17 mouse cellular contexts compared by ENCODE assay signal in genomic region chr12:7094582-7094981, GRCm38 (mm10).
DNase-seq lines count a peak whose midpoint lies in the region.
"Had no signal": no experiment of that assay in that cellular context is flagged by ENCODE, and none has a peak within 500 bp of the region (broad histone marks: within the 10 kb centered on the region; RNA-seq: fewer than 3 reads in every experiment).

No protein-coding gene starts in this region.

- no peaks in the 10 kb centered on the region for H3K27me3 ChIP-seq in limb, embryonic 10.5 days (ENCODE audit: low read depth, poor library complexity, severe bottlenecking)
- H3K27me3 ChIP-seq: heart, embryonic 12.5 days; neural tube, embryonic 13.5 days had no signal

- DNase-seq in frontal cortex, adult 2 months (ENCODE audit: extremely low spot score in 1 of 2, low spot score in 1 of 2): peak; percentile 26 to 30
- DNase-seq in frontal cortex, postnatal 14 days (ENCODE audit: low spot score in 2 of 2): no peak
- DNase-seq in layer of hippocampus, adult 18-20 months (ENCODE audit: low spot score in 2 of 2): peak; percentile 1 to 9
- peak; percentile 9 to 15 for DNase-seq in layer of hippocampus, postnatal 10 days (ENCODE audit: low spot score in 2 of 2)
- peak; percentile 34 to 53 for DNase-seq in right cerebral cortex, postnatal 10 days (ENCODE audit: low spot score in 2 of 2)
- no peak for DNase-seq in adrenal gland, postnatal 4 days (ENCODE audit: low spot score in 2 of 2)
- no peak for DNase-seq in limb, embryonic 10.5 days (ENCODE audit: low spot score)
- DNase-seq: adrenal gland, adult 2 months; gastrocnemius, adult 2 months; heart, postnatal 36 days; kidney, adult 9 months; kidney, postnatal 25 days; liver; thymus, postnatal 25 days had no signal

- no peak overlapping the region for H3K27ac ChIP-seq in limb, embryonic 10.5 days
- H3K27ac ChIP-seq: gastrocnemius, adult 2 months; hindbrain, embryonic 14.5 days; neural tube, embryonic 13.5 days had no signal

- H3K9me3 ChIP-seq in limb, embryonic 10.5 days (replicated peaks): no peaks in the 10 kb centered on the region
- H3K9me3 ChIP-seq: heart, embryonic 12.5 days; neural tube, embryonic 13.5 days had no signal

- H3K4me1 ChIP-seq in limb, embryonic 10.5 days: no peaks in the 10 kb centered on the region
- H3K4me1 ChIP-seq: heart, embryonic 12.5 days; neural tube, embryonic 13.5 days had no signal

- no peaks in the 10 kb centered on the region for H3K36me3 ChIP-seq in limb, embryonic 10.5 days
- H3K36me3 ChIP-seq: heart, embryonic 12.5 days; neural tube, embryonic 13.5 days had no signal

- 84% methylated on average over 4 of the region's 4 CpGs for WGBS in limb, embryonic 10.5 days

- H3K4me3 ChIP-seq in limb, embryonic 10.5 days: no peak overlapping the region
- H3K4me3 ChIP-seq: gastrocnemius, adult 2 months; heart, embryonic 12.5 days; neural tube, embryonic 13.5 days had no signal

Comparison
In these comparisons a context has a peak if more than half of its experiments do, and no peak if none do; other contexts are left out.
1. DNase-seq: peak in frontal cortex, adult 2 months (2 of 2), layer of hippocampus, adult 18-20 months (2 of 2), layer of hippocampus, postnatal 10 days (2 of 2) and right cerebral cortex, postnatal 10 days (2 of 2); none in frontal cortex, postnatal 14 days (0 of 2), adrenal gland, postnatal 4 days (0 of 2) and limb, embryonic 10.5 days (single experiment).